Mouse (Mus musculus) cerebellum, postnatal 25 days (tissue): ENCODE data around the gene Cblb.

Experiments
- DNase-seq, 2 experiments: peaks; one replicate each; pipeline ENCODE4 v3.0.0; 2021; ENCODE audit warnings: mixed read lengths in 2 of 2

Gene Cblb

GRCm38 (mm10) chr16:52134631-52135227 lies 103.7 kb downstream of the Cblb start:
- DNase-seq, result peak; percentile 58 to 65

GRCm38 (mm10) chr16:52135689-52136390 lies 104.8 kb downstream of the Cblb start:
- no peak for DNase-seq

GRCm38 (mm10) chr16:52143101-52143500 lies 112.1 kb downstream of the Cblb start:
- no peak for DNase-seq

- DNase-seq, result no peak
Measured at GRCm38 (mm10) chr16:52143818-52144217, 112.8 kb downstream of the Cblb start.

- DNase-seq, result no peak
Measured at GRCm38 (mm10) chr16:52144792-52145191, 113.8 kb downstream of the Cblb start.

- no peak for DNase-seq
Measured at GRCm38 (mm10) chr16:52145552-52145951, 114.5 kb downstream of the Cblb start.

- DNase-seq, result no peak
Measured at GRCm38 (mm10) chr16:52146976-52147696, 116.1 kb downstream of the Cblb start.

GRCm38 (mm10) chr16:52148041-52148440 lies 117.0 kb downstream of the Cblb start:
- DNase-seq, result no peak

- no peak for DNase-seq
Measured at GRCm38 (mm10) chr16:52149135-52149769, 118.2 kb downstream of the Cblb start.

GRCm38 (mm10) chr16:52155030-52155696 lies 124.1 kb downstream of the Cblb start:
- no peak for DNase-seq

GRCm38 (mm10) chr16:52159958-52160504 lies 129.0 kb downstream of the Cblb start:
- DNase-seq, result no peak

GRCm38 (mm10) chr16:52164246-52164645 lies 133.2 kb downstream of the Cblb start:
- DNase-seq, result no peak

GRCm38 (mm10) chr16:52173253-52173652 lies 142.2 kb downstream of the Cblb start:
- DNase-seq, result no peak

GRCm38 (mm10) chr16:52179839-52180238 lies 148.8 kb downstream of the Cblb start:
- no peak for DNase-seq

GRCm38 (mm10) chr16:52182057-52182456 lies 151.0 kb downstream of the Cblb start:
- no peak for DNase-seq

- no peak for DNase-seq
Measured at GRCm38 (mm10) chr16:52184350-52184749, 153.3 kb downstream of the Cblb start.

GRCm38 (mm10) chr16:52186731-52187130 lies 155.7 kb downstream of the Cblb start:
- DNase-seq, result no peak

- DNase-seq, result no peak
Measured at GRCm38 (mm10) chr16:52189103-52189502, 158.1 kb downstream of the Cblb start.

GRCm38 (mm10) chr16:52190714-52191113 lies 159.7 kb downstream of the Cblb start:
- no peak for DNase-seq

GRCm38 (mm10) chr16:52194040-52194439 lies 163.0 kb downstream of the Cblb start:
- DNase-seq, result peak; percentile 73 to 75

GRCm38 (mm10) chr16:52194866-52195265 lies 163.8 kb downstream of the Cblb start:
- DNase-seq, result no peak

- DNase-seq, result no peak
Measured at GRCm38 (mm10) chr16:52200107-52200506, 169.1 kb downstream of the Cblb start.
